Mouse (Mus musculus) layer of hippocampus, adult 6 months (tissue): ENCODE results near the gene Bfar. TPM values are rescaled to one million over a fixed set of nuclear protein-coding genes. Genes with fewer than 3 reads are reported as not detected.

Source experiments
- long read RNA-seq, 2 experiments: library from polyadenylated mRNA; unstranded; transcript quantifications; one replicate each; pipeline ENCODE4 v2.0.0; 2019 to 2020
- polyA plus RNA-seq: library from polyadenylated mRNA; unstranded; fragments of <200 nt; fragmentation: Nextera tagmentation; gene quantifications from 2 replicates; pipeline ENCODE4 v1.2.3, GENCODE M21; 2021

Gene Bfar
- polyA plus RNA-seq = 23.6 and 24.1 TPM in 2 replicates
- long read RNA-seq, experiment 1, transcript Bfar-201 (8 exons, 3,003 nt) = major isoform, 54 of 73 reads
- long read RNA-seq, experiment 1, partial matches to known transcripts = 15 of 73 reads
- long read RNA-seq, experiment 1, other reads (novel, unspliced or antisense) = 4 of 73 reads
- long read RNA-seq, experiment 2, transcript Bfar-208 (1 exons, 2,121 nt) = minor isoform, 7 of 313 reads
- long read RNA-seq, experiment 2, transcript Bfar-201 (8 exons, 3,003 nt) = major isoform, 260 of 313 reads
- long read RNA-seq, experiment 2, partial matches to known transcripts = 31 of 313 reads
- long read RNA-seq, experiment 2, other reads (novel, unspliced or antisense) = 15 of 313 reads

GRCm38 (mm10) chr16:13671685-13672385, at the start of gene Bfar, which contains the start of gene 3110001I22Rik:
Gene Bfar (plus strand): TSS chr16:13671858.
Gene 3110001I22Rik (plus strand): TSS chr16:13671929.

GRCm38 (mm10) chr16:13667878-13668343, 3.7 kb upstream of the Bfar start, which contains the start of gene Parn:
Gene Parn (minus strand): TSS chr16:13668170.

GRCm38 (mm10) chr16:13730285-13731255, 58.9 kb downstream of the Bfar start, which contains the start of gene Pla2g10:
Gene Pla2g10 (minus strand): TSS chr16:13730983.

Other genes starting within 250 kb of the Bfar start
- gene Parn, start 3.7 kb upstream of the Bfar start, polyA plus RNA-seq = 11.5 and 12.8 TPM in 2 replicates
- 1.4 and 1.7 TPM in 2 replicates for gene 3110001I22Rik, start 71 bp downstream of the Bfar start, polyA plus RNA-seq
- gene Pla2g10, start 59.1 kb downstream of the Bfar start, polyA plus RNA-seq = not detected in 2 replicates
- gene Rrn3, start 108.8 kb downstream of the Bfar start, polyA plus RNA-seq = 52.0 and 70.3 TPM in 2 replicates
- gene Ntan1, start 147.0 kb downstream of the Bfar start, polyA plus RNA-seq = 179 and 187 TPM in 2 replicates
- gene Pdxdc1, start 231.3 kb downstream of the Bfar start, polyA plus RNA-seq = 39.8 and 40.4 TPM in 2 replicates
- 61.9 and 69.1 TPM in 2 replicates for gene Mpv17l, start 231.3 kb downstream of the Bfar start, polyA plus RNA-seq